Mouse (Mus musculus) ZHBTc4 (cell line): ENCODE measurements around the gene Fadd.

Experiments used
- DNase-seq: peaks from one replicate; pipeline ENCODE4 v3.0.0-alpha.2; 2011; ENCODE audit warnings: low read depth, low spot score

Fadd gene

DNA sequence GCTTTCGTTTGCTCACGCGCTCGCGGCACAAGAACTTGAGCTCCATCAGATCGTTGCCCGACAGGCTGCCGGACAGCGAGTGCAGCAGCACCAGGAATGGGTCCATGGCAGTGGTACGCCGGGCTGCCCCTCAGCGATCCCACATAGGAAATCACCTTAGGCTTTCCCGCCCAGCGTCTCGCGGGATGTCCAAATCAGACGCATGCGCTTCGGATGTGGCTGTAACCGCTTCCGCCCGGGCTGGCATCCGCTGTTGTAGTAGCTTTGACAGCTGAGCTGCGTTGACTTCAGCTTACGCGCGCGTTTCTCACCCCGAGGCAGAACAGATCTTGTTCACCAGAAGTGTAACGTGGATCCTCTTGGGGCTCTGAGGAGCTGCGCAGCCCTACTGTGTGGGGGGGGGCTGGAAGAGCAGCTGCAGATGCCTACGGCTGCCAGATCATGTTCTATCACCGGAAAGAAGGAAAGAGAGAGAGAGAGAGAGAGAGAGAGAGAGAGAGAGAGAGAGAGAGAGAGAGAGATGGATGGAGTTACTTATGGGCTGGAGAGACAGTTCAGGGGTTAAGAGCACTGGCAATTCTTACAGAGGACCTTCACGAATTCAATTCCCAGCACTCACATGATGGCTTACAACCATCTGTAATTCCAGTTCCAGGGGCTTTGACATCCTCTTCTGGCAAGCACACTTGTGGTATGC, at the start of gene Fadd:
Fadd (minus strand) TSS at position 180 of the 697 bp plus-strand sequence.
- peak; percentile 95 for DNase-seq

DNA sequence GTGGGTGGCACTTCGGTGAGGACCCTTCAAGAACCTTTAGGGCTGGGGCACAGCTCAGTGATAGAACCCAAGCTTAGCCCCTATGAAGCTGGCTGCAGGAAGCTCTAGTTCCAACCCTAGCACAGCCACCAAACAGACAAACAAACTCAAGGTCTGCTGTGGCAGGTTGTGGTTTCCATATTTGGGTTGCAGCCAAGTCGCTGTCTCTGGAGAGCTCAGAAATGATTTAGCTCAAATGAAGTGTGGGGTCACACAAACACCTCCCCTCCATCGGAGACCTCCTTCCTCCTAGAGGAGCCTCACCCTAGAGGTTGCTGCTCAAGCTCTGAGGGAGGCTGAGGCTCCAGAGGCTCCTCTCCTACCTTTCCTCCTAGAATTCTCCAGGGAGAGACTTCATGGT, 48.4 kb upstream of the Fadd start:
- DNase-seq, result no peak

DNA sequence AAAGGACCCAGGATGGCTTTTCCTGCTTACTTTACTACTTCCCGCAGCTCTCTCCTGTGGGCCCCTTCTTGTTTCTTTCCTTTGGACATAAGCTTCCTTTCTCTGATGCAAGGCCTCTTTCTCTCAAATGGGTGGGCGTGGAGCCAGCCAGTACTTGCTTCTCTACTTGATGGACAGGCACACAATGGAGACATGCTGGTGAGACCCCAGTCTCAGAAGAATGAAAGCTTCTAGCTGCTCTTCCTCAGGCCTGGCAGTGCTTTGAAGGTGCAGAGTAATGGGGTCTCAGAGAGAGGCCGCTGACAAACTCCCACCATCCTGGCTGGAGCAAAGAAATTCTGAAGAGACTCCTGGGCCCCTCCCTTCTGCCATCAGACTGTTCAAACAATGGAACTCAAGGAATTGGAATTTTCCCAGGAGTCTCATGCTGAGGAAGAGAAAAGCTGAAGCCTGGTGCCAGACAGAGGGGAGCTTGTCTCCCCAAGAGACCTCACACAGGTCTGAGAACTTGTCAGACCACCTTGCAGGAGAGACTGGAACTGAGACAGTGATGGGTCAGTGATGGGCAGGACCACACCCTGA, 46.2 kb upstream of the Fadd start:
- peak; percentile 63 for DNase-seq

DNA sequence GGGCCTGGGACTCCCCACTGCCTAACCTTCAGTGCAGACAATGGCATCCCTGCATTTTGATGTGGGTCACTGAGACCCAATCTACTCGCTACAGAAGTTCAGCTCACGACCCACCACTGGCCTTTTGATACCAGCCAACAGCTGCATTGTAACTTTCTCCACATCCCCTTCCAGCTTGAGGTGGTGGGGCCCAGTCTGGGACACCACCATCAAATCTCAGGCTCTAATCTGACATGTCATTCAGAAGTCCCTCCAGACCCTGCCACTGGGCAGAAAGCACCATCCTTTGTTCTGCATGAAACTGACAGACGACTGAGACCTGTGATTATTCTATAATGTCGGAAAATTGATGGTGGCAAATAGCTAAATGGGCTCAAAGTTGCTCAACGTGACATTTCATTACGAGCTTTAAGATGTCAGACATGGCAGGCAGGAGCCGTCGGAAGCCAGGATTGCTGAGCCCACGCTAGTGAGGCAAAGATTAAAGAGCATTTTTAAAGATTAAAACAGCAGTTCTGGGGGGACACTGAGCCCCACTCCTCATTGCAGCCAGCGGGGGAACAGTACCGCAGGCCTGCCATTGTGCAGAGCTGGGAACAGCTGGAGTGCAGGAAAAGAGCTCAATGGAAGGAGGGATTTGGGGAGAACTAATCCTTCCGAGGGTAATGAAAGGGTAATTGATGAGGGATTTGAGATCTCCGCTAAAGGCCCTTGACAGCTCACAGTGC, 45.5 kb upstream of the Fadd start:
- no peak for DNase-seq

DNA sequence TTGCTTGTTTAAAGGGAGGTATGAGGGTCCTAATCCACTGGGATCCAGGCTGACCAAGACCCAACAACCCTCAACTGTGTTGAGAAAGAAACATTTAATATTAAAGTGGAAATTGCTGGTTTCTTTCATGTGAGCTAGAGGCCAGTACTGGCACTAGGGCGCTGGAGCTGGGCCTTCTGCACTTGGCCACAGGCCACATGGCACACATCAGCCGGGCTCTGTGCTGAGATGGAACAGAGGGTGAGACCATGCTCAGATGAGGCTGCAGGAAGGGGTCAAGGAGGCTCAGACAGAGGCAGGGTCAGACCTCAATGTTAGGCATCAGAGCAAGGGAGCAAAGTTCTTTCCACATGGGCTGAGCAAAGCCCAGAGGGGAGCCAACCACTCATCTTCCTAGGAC, 43.8 kb upstream of the Fadd start:
- no peak for DNase-seq

DNA sequence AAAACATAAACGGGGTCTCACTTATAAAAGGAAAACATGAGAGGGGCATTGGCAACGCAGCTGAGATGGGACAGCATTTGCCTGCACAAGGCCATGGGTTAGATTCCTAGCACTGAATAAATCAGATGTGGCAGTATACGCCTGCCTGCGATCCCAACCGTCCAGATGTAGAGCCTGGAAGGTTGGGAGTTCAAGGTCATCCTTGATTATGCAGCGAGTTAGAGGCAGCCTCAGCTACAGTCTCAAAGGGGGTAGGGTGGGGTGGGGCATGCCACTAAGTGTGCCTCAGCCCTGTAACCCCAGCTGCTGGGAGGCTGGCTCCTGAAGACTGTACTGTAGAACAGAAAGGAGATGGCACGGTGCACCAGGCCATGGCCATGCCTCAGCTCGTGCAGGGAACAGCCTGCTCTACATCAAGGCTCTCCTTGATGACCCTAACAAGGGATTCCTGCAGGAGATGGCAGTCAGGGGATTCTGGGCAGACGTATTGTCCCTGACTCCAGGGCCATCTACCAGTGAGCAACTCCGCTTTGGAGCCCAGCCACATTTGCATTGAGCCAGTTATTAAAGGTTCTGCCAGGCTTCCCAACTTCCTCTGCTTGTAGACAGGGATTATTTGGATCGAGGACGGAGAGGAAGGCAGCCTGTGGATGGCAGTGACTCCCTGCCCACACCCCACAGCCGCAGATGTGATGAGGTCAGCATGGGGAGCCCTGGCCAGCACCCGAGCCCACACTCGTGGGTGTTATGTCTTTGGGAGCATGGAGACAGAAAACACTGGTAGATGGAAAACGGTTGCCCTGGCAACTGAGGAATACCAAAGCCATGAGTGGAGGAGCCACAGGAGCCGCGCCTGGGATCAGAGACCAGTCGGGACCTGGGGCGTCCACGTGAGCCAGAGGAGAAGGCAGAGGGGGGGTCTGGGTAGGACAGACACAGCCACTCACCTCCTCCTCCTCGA, 38.7 kb upstream of the Fadd start:
- peak; percentile 80 for DNase-seq

DNA sequence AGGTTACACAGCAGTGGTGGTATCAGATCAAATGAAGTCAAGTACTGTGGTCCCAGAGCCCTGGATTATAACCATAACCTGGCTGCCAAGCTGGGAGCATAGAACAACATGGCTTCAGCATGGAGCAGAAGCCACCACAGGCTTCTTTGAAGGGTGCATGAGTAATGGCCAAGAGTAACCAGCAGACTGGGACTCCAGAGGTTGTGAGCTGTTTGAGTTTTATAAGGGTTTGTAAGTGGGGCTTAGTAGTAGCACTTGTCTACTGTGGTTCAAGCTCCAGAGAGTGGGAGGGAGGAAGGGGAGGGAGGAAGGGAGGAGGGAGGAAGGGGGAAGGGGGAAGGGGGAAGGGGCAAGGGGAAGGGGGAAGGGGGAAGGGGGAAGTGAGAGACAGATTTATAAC, 38.1 kb upstream of the Fadd start:
- no peak for DNase-seq

DNA sequence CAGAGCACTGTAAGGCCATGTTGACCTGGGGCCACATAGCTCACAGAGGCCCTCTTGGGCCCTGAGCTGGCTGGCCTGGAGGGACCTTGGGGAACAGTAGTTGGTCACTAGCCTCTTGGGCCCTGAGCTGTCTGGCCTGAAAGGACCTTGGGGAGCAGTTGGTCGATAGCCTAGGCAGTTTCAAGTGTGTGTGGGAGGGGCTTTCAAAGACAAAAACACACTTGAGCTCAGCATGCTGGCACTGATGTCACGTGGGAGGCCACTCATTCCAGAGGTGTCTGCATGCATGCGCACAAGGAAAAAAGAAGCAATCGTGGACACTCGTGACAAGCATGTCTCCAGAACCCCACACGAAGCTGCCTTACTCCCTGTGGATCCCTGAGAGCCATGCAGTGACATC, 33.1 kb upstream of the Fadd start:
- no peak for DNase-seq

DNA sequence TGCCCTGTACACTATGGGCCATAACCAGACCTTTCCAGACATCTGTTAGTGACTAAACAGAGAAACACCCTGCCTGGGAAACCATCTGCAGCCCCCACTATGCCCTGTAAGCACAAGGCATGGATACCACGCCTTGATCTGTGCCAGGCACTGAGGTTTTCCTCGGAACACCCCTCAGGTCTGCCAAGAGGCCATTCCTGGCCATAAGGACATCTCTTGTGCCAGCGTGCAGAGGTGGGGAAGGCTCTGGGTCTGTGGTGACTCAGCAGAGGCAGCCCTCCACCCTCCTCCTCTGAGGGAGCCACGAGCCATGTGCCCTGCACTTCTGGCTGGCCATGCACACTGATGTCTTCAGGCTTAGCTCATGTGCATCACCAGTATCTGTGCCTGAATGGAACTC, 30.6 kb upstream of the Fadd start:
- no peak for DNase-seq

DNA sequence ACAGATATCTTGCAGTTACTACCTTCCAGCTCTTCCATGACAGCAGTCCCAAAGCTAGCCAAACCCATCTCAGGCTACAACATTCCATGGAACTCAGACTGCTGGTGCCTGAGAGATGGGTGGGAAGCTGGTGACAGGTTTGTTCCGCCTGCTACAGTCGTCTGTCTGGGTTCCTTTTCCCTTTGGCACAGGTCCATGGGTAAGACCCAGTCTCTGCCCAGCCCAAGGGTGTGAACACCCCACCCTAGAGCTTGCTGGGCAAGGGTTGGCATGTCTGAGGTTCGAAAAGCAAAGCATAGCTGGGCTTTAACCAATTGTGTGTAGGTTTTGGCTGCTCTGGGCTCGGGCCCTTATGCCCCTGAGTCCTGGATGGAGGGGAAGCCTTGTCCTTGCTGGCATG, 30.1 kb upstream of the Fadd start:
- DNase-seq, result no peak

DNA sequence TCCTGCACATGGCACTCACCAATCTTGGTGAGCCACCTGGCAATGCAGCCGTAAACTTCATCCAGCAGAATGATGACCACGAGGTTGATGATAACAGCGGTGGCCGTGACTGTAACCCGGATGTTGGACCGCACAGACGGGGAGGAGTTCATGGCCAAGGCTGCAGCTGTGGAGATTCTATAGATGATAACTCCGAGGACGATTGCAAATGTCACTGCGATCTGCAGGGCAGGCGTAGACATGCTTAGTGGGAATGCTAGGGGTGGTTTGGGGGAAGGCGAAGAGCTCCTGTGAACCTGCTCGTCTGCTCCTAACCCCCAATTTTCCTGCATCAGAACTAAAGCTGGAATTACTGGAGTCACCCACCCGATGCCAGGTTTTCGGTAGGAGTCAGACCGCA, 29.3 kb upstream of the Fadd start:
- DNase-seq, result no peak

DNA sequence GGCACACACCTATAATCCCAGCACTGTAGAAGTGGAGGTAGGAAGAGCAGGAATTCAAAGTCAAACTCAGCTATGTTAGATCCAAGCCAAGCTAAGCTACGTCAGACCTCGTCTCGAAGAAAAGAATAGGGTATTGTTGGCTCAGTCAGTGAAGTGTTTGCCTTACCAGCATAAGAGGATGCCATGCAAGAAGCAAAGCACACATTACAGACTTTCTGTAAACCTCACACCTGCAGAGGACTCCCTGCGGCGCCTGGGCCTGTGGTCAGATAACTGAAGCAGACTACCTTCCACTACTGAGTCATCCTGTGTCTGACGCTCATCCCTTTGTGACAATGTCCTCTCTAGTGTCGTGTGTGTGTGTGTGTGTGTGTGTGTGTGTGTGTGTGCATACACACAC, 27.3 kb upstream of the Fadd start:
- DNase-seq, result no peak

DNA sequence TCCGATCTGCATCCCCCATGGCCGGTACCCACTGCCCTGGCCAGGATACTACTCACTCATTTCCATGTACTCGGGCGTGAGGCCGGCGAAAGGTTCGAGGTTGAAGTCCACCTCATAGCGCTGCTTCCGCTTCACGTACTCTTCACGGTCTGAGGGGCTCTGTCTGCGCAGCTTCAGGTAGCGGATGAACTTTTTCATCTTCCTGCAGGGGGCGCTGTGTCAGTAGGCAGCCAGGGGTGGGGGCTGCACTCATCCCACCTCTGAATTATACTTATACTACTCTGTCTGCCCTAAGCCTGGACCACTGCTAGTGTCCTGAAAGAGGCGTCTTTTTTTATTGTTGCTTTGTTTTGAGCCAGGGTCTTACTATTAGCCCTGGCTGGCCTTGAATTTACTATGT, 25.6 kb upstream of the Fadd start:
- DNase-seq, result peak; percentile 37

DNA sequence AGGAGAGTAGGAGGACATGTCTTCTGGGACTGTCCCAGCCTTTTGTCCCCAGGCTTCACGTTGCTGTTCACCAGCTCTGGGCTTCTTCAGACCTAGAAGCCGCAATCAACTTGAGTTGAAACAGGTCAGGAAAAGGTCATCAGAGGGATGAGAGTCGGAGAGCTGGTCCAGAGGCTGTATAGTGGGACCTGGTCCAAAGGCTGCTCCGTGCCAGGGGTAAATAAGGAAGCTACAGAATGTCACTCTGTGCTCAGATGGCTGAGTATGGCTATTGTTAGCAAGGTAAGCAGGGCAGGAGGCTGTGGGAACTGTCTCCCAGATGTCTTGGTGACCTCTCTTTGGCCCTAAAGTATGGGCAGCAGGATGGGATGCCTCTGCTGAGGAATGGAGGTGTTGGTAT, 22.5 kb upstream of the Fadd start:
- no peak for DNase-seq

DNA sequence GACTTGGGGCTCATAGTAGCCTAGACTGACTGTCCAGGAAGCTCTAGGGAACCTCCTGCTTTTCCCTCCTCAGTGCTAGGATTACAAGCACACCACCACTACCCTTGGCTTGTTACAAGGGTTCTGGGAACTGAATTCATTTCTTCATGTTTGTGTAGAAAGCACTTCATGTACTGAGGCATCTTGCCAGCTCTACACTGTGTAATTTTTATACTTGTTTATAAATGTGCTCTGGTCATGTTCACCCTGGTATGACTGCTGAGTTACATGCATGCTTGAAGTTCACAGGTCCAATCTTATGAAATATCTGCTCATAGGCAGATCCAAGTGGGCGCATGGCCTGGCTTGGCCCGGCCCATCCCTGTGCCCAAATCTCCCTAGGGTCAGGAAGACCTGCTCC, 22.0 kb upstream of the Fadd start:
- DNase-seq, result no peak

DNA sequence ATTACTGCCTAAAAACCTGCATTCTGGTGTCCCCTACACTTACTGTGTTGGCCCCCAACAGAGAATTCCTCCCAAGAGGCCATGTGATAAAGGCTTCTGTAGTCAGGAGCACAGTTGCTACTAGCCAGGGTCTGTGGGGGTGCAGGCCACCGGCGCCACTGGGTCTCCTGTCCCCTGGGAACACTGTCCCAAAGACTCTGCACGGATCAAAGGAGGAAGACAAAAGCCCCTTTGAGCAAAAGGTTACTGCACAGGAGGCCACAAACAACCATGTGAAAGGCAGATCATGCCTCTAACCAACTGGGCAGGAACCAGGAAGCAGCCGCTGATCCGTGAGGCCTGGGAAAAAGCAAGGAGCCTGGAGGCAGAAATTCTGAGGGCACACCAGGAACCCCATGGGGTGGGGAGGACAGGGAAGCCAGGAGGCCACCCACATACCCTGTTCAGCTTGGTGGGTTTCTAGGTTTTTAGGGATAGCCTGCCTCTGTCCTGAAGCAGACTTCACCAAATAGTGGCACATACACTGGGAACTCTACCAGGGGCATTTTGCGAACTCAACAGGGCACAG, 18.2 kb upstream of the Fadd start:
- no peak for DNase-seq

DNA sequence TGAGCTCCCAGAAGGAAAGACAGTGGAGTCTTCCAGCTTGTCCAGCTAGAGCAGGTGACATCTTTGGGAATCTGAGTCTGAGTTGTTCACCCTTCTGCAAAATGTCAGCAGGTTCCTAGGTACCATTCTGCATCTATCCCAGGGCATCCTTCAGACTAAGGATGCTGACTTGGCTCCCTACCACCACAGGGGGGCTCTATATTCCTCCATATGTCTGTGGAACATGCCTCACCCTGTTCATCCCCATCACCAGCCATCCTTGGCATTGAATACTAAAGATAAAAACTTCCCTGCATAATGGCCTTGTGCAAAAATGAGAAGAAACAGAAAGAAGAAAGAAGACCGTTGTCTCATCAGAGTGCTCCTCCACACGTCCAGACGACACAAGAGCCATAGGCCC, 7.2 kb upstream of the Fadd start:
- no peak for DNase-seq

DNA sequence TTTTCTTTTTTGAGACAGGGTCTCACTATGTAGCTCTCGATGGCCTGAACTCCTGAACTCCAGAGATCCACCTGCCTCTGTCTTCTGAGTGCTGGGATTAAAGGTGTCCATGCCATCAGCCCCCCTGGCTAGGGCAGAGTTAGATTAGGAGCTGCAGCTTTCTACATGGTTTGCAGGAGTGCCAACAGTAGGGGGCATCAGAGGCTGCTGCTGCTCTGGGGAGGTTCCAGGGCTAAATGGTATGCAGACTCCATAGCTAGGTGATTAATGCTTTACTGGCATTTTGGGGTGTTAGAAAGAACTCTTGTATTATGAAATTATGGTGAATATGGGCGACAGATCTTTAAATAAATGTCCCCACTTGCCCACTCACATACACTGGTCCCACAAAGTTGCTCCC, 5.0 kb upstream of the Fadd start:
- DNase-seq, result peak; percentile 35

DNA sequence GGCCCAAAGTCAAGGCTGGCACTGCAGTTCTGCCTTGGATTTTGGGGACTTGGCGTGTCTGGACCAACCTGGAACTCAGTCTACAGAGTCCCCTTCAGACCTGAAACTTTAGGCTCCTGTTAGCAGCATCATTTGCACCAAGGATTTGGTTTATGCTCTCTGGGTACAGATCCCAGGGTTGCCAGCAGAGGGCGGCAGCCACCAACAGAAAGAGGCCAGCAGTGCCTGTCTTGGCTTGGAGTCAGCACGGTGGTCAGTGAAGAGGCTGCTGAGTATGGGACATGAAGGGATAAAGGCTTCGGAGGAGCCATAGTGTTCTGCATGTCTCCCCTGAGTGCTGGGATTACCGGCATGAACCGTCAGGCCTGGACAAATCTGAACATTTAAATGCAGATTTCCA, 3.4 kb upstream of the Fadd start:
- DNase-seq, result peak; percentile 76

DNA sequence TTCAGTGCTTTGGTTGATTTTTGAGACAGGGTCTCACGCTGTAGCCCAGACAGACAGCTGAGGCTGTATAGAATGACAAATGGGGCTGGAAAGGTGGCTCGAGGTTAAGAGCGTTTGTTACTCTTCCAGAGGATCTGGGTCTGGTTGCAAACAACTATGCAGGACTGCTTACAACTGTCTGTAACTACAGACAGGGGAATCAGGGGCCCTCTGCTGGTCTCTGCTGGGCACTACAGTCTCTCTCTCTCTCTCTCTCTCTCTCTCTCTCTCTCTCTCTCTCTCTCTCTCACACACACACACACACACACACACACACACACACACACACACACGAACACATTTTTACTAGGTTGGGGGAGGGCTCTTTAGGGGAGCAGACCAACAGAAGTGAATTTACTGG, 1.4 kb upstream of the Fadd start:
- DNase-seq, result peak; percentile 64

DNA sequence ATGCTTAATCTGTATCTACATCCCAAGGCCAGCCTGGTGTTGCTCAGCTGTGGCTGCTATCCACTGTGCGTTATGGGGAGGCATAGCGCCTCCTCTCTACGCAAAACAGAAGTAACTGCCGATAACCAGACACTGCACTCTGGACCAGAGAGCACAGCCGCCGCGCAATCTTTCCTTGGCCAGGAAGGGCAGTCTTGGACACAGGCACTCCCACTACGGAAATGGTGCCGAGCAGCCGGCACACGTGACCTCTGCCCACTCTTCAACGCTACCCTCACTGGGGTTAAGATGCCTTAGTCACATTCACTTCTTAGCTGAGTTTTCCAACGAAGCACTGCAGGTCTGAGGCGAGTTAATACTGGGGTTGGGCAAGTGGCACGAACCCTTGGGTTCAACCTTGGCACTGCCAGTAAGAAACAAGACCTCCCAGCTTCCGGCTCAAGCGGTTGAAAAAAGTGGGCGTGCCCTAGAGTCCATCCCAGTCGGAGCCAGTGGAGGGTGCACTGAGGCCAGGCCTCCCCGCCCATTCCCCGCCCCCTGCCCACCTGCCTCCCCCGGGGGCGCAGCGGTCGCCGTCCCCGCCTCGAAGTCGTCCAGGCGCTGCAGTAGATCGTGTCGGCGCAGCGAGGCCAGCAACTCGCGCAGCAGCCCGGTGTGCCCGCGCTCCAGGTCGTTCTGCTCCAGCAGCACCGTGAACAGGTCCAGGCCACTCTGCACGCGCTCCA, 542 bp downstream of the Fadd start:
- peak; percentile 80 for DNase-seq
